Mouse (Mus musculus) C2C12 (cell line): ENCODE measurements around the gene Aurkb. TPM values are rescaled to one million over a fixed set of nuclear protein-coding genes. Genes with fewer than 3 reads are reported as not detected.
"Not testable (repeated sequence)": the region's sequence is repeated elsewhere in the genome, so short reads cannot be mapped to it uniquely, and the experiment has no call there.

Experiments used
- H3K27me3 ChIP-seq: one replicate; pipeline ENCODE4 v1.6.1; 2011; ENCODE audit not compliant: control insufficient read depth, insufficient read depth, insufficient read length
- H3K36me3 ChIP-seq: one replicate; pipeline ENCODE4 v1.6.1; 2011; ENCODE audit not compliant: control insufficient read depth, insufficient read depth
- H3K4me3 ChIP-seq: one replicate; pipeline ENCODE4 v1.5.1; 2011; ENCODE audit warnings: mild to moderate bottlenecking, control low read depth; ENCODE audit not compliant: poor library complexity, insufficient read depth, severe bottlenecking
- H3K79me2 ChIP-seq: one replicate; pipeline ENCODE4 v1.6.1; 2011; ENCODE audit not compliant: control insufficient read depth, insufficient read depth
- H3K79me3 ChIP-seq: one replicate; pipeline ENCODE4 v1.6.1; 2011; ENCODE audit warnings: low read depth, control low read depth
- H3ac ChIP-seq: one replicate; pipeline ENCODE3; 2011; ENCODE audit warnings: low read depth; ENCODE audit not compliant: control insufficient read depth, insufficient read length
- CEBPB ChIP-seq: IDR thresholded peaks from one replicate; pipeline ENCODE4 v1.6.1; 2011; ENCODE audit warnings: low read depth, mild to moderate bottlenecking, control low read depth, moderate library complexity
- CTCF ChIP-seq: IDR thresholded peaks from one replicate; pipeline ENCODE4 v1.5.1; 2011; ENCODE audit not compliant: control insufficient read depth, insufficient read depth, insufficient read length
- FOSL1 ChIP-seq: IDR thresholded peaks from one replicate; pipeline ENCODE4 v1.8.0; 2011; ENCODE audit warnings: mild to moderate bottlenecking, low read length; ENCODE audit not compliant: poor library complexity, insufficient read depth, severe bottlenecking
- MAX ChIP-seq: IDR thresholded peaks from one replicate; pipeline ENCODE4 v1.6.1; 2011; ENCODE audit warnings: mild to moderate bottlenecking, control low read depth
- MYOD1 ChIP-seq: IDR thresholded peaks from one replicate; pipeline ENCODE4 v1.6.1; 2011; ENCODE audit warnings: low read depth; ENCODE audit not compliant: control insufficient read depth, insufficient read length
- MYOG ChIP-seq: IDR thresholded peaks from one replicate; pipeline ENCODE4 v1.6.1; 2011; ENCODE audit not compliant: control insufficient read depth, insufficient read length; ENCODE audit errors: extremely low read depth
- USF1 ChIP-seq: IDR thresholded peaks from one replicate; pipeline ENCODE4 v1.6.1; 2011; ENCODE audit warnings: low read depth, mild to moderate bottlenecking, control low read depth, moderate library complexity
- polyA plus RNA-seq: library from polyadenylated mRNA; unstranded; fragments of >200 nt; fragmentation: generic; extraction: Trizol; gene quantifications from one replicate; pipeline ENCODE4 v1.2.1, GENCODE M21; 2012; ENCODE audit warnings: missing spikeins

The Aurkb gene
- polyA plus RNA-seq, 1 experiment, result 76.6 TPM

DNA sequence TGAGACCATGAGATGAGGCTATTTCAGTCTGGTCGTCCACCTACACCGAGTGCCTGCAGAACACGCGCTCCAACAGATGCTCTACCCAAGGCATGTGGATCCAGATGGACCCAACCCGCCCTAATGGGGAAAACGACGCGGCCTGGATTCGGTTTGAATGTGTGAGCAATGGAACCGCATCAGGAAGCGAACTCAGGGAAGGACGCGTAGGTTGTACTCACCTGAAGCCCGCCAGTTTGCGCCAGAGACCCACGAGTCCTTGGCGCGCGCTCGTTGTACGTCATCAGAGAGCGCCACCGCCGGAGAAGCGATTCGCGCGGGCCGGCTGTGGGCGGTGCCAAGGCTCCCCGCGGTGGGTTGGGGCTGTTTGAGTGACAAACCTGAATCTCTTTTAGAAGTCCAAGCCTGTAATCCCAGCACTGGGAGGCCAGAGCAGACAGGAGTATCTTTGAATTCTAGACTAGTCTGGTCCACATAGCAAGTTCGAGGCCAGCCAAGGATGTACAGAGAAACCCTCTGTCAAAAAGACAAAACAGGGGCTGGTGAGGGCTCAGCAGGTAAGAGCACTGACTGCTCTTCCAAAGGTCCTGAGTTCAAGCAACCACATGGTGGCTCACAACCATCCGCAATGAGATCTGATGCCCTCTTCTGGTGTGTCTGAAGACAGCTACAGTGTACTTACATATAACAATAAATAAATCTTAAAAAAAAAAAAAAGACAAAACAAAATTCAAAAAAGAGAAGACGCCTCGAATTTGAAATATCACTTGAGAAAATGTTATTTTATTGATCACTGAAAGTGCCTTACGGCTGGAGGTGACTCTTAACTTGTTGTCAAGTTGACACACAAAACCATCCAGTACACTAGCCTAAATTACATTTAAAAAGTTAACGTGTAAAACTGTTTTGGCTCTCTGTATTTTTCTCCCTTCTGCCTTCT is 37.0 kb upstream of the Aurkb start, which contains the start of gene Pfas:
Gene Pfas, minus strand, starts transcription at position 279 of the 940 bp plus-strand sequence.
- peaks cover 49% of the 10 kb centered on the region for H3K79me2 ChIP-seq
- TF ChIP-seq MAX (peak; percentile 79), MYOG (no peak), FOSL1 (no peak), CTCF (no peak), CEBPB (no peak)
- peak within 1 kb of the TSS; percentile 92 for H3ac ChIP-seq
- peak within 1 kb of the TSS; percentile 95 for H3K4me3 ChIP-seq
- H3K79me3 ChIP-seq, result peaks cover 37% of the 10 kb centered on the region
- H3K27me3 ChIP-seq, result no peaks in the 10 kb centered on the region
- H3K36me3 ChIP-seq, result peaks cover 28% of the 10 kb centered on the region

DNA sequence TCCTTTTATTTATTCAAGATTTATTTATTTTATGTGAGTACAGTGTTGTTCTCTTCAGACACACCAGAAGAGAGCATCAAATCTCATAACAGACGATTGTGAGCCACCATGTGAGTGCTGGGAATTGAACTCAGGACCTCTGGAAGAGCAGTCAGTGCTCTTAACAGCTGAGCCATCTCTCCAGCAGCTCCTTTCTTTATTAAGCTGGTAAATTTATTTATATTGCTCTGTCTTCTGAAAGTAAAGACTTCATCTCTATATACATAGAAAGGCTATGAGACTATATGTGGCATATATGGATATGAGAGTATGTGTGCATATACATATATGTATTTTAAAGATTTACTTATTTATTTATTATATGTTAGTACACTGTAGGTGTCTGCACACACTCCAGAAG is 35.9 kb upstream of the Aurkb start:
- Histone ChIP-seq H3K27me3 (no peaks in the 10 kb centered on the region), H3K36me3 (peaks cover 18% of the 10 kb centered on the region), H3ac (no peak overlapping the region), H3K79me3 (peaks cover 37% of the 10 kb centered on the region), H3K4me3 (no peak overlapping the region), H3K79me2 (peaks cover 39% of the 10 kb centered on the region)
- no peak for TF ChIP-seq MAX
- TF ChIP-seq FOSL1, result no peak
- no peak for TF ChIP-seq CTCF
- TF ChIP-seq MYOD1, result no peak
- no peak for TF ChIP-seq CEBPB
- TF ChIP-seq MYOG, result no peak
- TF ChIP-seq USF1, result no peak

DNA sequence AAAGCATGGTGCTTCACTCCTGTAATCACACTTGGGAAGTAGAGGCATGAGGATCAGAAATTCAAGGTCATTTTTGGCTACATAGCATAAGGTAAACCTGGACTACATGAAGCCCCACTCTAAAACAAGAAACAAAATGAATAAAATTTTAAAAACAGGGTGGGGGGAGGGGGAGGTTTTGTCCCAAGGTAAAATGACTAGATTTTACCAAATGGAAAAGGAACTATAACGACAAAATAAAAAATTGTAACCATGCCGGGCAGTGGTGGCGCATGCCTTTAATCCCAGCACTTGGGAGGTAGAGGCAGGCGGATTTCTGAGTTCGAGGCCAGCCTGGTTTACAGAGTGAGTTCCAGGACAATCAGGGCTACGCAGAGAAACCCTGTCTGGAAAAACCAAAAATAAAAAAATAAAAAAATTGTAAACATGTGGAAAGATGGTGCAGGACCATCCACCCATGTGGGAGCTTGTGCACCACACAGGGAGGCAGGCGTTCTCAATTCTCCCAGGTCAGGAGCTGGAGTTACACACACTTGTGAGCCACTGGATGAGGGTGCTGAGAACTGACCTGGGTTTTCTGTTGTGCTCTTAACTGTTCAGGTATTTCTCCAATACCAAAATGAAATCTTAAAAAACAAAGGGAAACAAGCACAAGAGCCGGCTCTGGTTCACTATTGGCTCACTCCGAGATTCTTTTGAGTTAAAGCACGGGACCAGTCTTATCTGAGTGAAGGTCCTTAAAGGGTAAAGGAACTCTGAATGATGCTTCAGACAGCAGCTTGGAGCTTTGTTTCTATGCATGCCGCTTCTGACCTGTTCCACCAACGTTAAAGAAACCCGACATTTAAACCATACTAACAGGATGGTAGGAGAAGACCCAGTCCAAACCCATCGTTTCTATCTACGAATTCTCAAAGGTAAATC is 34.8 kb upstream of the Aurkb start:
- no peak overlapping the region for H3K4me3 ChIP-seq
- H3K79me2 ChIP-seq, result peaks cover 28% of the 10 kb centered on the region
- no peak overlapping the region for H3ac ChIP-seq
- TF ChIP-seq CTCF (no peak), MYOG (no peak), MAX (no peak), FOSL1 (no peak), CEBPB (no peak), MYOD1 (no peak), USF1 (no peak)
- H3K36me3 ChIP-seq, result peaks cover 8% of the 10 kb centered on the region
- no peaks in the 10 kb centered on the region for H3K27me3 ChIP-seq
- peaks cover 25% of the 10 kb centered on the region for H3K79me3 ChIP-seq

DNA sequence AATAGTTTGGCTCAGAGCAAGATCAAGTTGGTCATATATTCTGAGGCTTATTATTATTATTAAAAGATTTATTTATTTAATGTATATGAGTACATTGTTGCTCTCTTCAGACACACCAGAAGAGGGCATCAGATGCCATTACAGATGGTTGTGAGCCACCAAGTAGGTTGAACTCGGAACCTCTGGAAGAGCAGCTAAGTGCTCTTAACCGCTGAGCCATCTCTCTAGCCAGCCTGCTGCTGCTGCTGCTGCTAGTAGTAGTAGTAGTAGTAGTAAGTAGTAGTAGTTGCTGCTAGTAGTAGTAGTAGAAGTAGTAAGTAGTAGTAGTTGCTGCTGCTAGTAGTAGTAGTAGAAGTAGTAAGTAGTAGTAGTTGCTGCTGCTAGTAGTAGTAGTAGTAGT is 34.0 kb upstream of the Aurkb start:
- peaks cover 21% of the 10 kb centered on the region for H3K79me3 ChIP-seq
- H3K27me3 ChIP-seq, H3K36me3 ChIP-seq, H3ac ChIP-seq: not testable (repeated sequence)
- peaks cover 24% of the 10 kb centered on the region for H3K79me2 ChIP-seq
- H3K4me3 ChIP-seq, result peak overlapping the region; percentile 37

DNA sequence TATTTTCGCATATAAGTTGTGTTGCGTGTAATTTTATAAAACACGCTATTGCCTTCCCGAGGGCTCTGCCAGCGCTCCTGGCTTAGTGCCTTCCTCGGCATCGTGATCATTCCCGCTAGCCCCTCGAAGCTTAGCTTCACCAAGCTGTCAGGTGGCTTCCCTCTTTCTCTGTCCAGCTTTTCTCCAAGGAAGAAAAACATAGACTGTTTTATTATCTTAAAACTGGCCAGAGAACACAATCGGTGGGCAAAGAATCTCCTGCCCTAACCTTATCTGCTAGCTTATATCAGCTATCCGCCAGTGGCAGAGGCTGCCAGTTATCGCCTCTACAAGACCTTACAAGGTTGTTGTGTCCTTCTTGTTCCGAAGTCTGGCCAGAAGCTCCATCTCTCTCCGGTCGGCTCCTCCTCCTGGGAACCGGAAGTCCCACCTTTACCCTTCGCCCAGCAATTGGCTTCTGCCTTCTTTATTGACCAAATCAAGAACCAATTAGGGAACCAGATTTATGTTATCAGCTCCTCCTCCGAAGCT is 33.3 kb upstream of the Aurkb start:
- Histone ChIP-seq H3K36me3 (no peaks in the 10 kb centered on the region), H3ac (peak overlapping the region; percentile 79), H3K79me2 (peaks cover 24% of the 10 kb centered on the region), H3K4me3 (peak overlapping the region; percentile 37), H3K27me3 (no peaks in the 10 kb centered on the region), H3K79me3 (peaks cover 21% of the 10 kb centered on the region)
- no peak for TF ChIP-seq CEBPB
- TF ChIP-seq MYOD1, result no peak
- peak; percentile 42 for TF ChIP-seq MAX
